Mouse (Mus musculus) limb, embryonic 12.5 days (tissue): ENCODE measurements around the gene Klhdc4. TPM values are rescaled to one million over a fixed set of nuclear protein-coding genes. Genes with fewer than 3 reads are reported as not detected.

Experiments used
- ATAC-seq: fragments of 200-750 bp; cut with Nextera tagmentation; 2 replicates; pipeline ENCODE4 v1.8.0; 2017; ENCODE audit warnings: low read depth, moderate TSS enrichment; ENCODE audit not compliant: insufficient number of reproducible peaks, insufficient read depth, low FRiP score, low TSS enrichment
- H3K27ac ChIP-seq: fragments of 300-500 bp; sonication (generic); 2 replicates; pipeline ENCODE4 v1.5.1; 2016; ENCODE audit warnings: mild to moderate bottlenecking, moderate library complexity
- H3K27me3 ChIP-seq: fragments of 300-500 bp; sonication (generic); 2 replicates; pipeline ENCODE4 v1.6.1; 2016; ENCODE audit warnings: mild to moderate bottlenecking, moderate library complexity
- H3K36me3 ChIP-seq: fragments of 300-500 bp; sonication (generic); 2 replicates; pipeline ENCODE4 v1.6.1; 2016; ENCODE audit warnings: mild to moderate bottlenecking, moderate library complexity
- H3K4me1 ChIP-seq: fragments of 300-500 bp; sonication (generic); replicated peaks from 2 replicates; pipeline ENCODE4 v1.6.1; 2016
- H3K4me2 ChIP-seq: fragments of 300-500 bp; sonication (generic); 2 replicates; pipeline ENCODE4 v1.6.1; 2016; ENCODE audit warnings: mild to moderate bottlenecking, moderate library complexity
- H3K4me3 ChIP-seq: fragments of 300-500 bp; sonication (generic); replicated peaks from 2 replicates; pipeline ENCODE4 v1.5.1; 2016; ENCODE audit warnings: mild to moderate bottlenecking
- H3K9ac ChIP-seq: fragments of 300-500 bp; sonication (generic); replicated peaks from 2 replicates; pipeline ENCODE4 v1.6.1; 2016; ENCODE audit warnings: mild to moderate bottlenecking, moderate library complexity
- H3K9me3 ChIP-seq: fragments of 300-500 bp; sonication (generic); 2 replicates; pipeline ENCODE4 v1.6.1; 2016; ENCODE audit warnings: mild to moderate bottlenecking, moderate library complexity
- WGBS: fragments of 180-500 bp; shearing (Covaris S2); methylation state at CpG from one replicate; pipeline ENCODE4 v1.1.7; 2016; 5-methylcytosine and 5-hydroxymethylcytosine counted together
- polyA plus RNA-seq: library from polyadenylated mRNA; unstranded; fragments of >200 nt; fragmentation: Nextera tagmentation; extraction: Ambion mirVana; gene quantifications from 2 replicates; pipeline ENCODE4 v1.2.1, GENCODE M21; 2016

Klhdc4 gene
- polyA plus RNA-seq, 1 experiment from 2014 or later = 49.9 TPM

DNA sequence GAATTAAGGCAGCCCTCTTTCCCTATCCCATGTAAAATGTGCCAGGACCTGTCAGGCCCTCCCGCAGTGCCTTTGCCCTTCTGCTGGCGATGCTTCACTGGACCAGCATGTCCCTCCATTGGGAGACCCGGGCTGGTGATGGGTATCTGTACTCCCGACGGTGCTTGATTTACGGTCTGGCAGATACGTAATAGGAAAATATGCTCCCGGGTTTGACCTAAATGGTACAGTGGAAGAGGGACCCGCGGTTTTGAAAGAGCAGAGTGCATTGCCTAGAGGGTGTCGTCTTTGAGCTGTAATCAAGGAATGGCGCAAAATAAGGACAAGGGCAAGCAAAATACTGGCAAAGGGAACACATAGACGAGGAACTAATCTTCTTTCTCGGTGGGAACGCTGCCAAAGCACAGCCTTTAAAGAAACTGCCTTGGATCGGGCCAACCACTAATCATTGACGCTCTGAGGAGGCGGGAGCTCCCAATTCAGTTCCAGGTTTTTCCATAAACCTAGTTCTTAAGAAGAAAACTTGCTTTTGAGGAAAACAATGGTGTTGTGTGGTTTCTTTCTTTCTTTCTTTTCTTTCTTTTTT is 501 bp upstream of the Klhdc4 start:
- Histone ChIP-seq H3K27ac (no peak overlapping the region), H3K4me3 (peak overlapping the region; percentile 86), H3K4me2 (peak overlapping the region; percentile 92), H3K36me3 (no peaks in the 10 kb centered on the region), H3K4me1 (peaks cover 12% of the 10 kb centered on the region), H3K9ac (peak overlapping the region; percentile 84; the same call in 1 of the 2 replicates), H3K9me3 (no peaks in the 10 kb centered on the region), H3K27me3 (peaks cover 5% of the 10 kb centered on the region)
- 21% methylated on average over 18 of the region's 18 CpGs for WGBS
- ATAC-seq = peak; percentile 47; the same call in 1 of the 2 replicates

- Histone ChIP-seq H3K4me2 (peak overlapping the region; percentile 92), H3K4me1 (peaks cover 12% of the 10 kb centered on the region), H3K9me3 (no peaks in the 10 kb centered on the region), H3K27me3 (peaks cover 5% of the 10 kb centered on the region), H3K27ac (no peak overlapping the region), H3K9ac (peak overlapping the region; percentile 84), H3K4me3 (peak overlapping the region; percentile 86), H3K36me3 (no peaks in the 10 kb centered on the region)
- ATAC-seq = no peak
- 31% methylated on average over 10 of the region's 10 CpGs for WGBS
Observed at GRCm38 (mm10) chr8:121828376-121829023, 869 bp downstream of the Klhdc4 start.

DNA sequence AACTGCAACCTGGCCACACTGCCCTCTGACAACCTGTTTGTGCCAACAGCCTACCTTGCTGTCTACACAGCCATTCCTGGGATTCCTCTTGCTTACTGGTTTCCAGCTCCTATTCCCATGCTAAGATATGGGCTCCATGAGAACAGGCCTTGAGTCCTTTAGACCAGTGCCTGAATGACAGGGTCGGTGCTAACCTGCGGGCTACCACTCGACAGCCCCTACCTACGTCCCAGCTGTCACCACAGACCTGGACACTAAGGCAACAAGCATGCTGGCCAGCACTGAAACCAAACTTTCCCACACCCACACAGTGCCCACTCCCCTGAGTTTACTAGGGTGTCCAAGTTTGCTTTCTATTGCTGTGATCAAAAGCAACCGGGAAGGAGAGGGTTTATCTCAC is 1.6 kb downstream of the Klhdc4 start:
- Histone ChIP-seq H3K4me3 (0 out of 2 replicates have a peak overlapping the region, but pooled peaks have one; percentile 86), H3K27ac (no peak overlapping the region), H3K9ac (no peak overlapping the region), H3K27me3 (peaks cover 5% of the 10 kb centered on the region), H3K4me2 (no peak overlapping the region), H3K4me1 (peaks cover 12% of the 10 kb centered on the region), H3K36me3 (no peaks in the 10 kb centered on the region), H3K9me3 (no peaks in the 10 kb centered on the region)
- WGBS = 89% methylated on average over 5 of the region's 5 CpGs
- no peak for ATAC-seq

DNA sequence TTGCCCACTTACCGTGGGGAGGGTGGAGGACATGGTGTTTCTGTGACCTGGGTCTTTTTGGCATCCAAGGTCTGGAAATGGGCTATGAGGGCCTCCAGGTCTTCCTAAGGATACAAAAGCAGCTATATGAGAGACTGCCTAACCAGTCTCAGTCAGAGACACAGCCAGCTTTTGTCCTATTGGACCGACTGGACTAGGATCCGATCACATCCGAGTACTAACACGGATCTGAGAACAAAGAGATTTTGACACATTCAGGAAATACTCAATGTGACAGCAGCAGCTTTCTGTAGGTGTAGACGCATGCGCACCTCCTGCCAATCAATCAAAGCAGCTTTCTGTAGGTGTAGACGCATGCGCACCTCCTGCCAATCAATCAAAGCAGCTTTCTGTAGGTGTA is 7.6 kb downstream of the Klhdc4 start:
- no peaks in the 10 kb centered on the region for H3K4me1 ChIP-seq
- no peak overlapping the region for H3K4me3 ChIP-seq
- WGBS = 94% methylated on average over 9 of the region's 9 CpGs
- H3K9me3 ChIP-seq = no peaks in the 10 kb centered on the region
- H3K4me2 ChIP-seq = no peak overlapping the region
- peaks cover 42% of the 10 kb centered on the region for H3K36me3 ChIP-seq
- no peak overlapping the region for H3K9ac ChIP-seq
- H3K27me3 ChIP-seq = no peaks in the 10 kb centered on the region
- no peak for ATAC-seq
- no peak overlapping the region for H3K27ac ChIP-seq

GRCm38 (mm10) chr8:121821320-121821719 is 8.0 kb downstream of the Klhdc4 start:
- Histone ChIP-seq H3K9ac (no peak overlapping the region), H3K4me1 (no peaks in the 10 kb centered on the region), H3K27me3 (no peaks in the 10 kb centered on the region), H3K4me3 (no peak overlapping the region), H3K9me3 (no peaks in the 10 kb centered on the region), H3K36me3 (peaks cover 46% of the 10 kb centered on the region), H3K27ac (no peak overlapping the region), H3K4me2 (no peak overlapping the region)
- WGBS = 90% methylated on average over 11 of the region's 11 CpGs
- no peak for ATAC-seq

- 94% methylated on average over 6 of the region's 6 CpGs for WGBS
Observed at GRCm38 (mm10) chr8:121820840-121821239, 8.5 kb downstream of the Klhdc4 start.

DNA sequence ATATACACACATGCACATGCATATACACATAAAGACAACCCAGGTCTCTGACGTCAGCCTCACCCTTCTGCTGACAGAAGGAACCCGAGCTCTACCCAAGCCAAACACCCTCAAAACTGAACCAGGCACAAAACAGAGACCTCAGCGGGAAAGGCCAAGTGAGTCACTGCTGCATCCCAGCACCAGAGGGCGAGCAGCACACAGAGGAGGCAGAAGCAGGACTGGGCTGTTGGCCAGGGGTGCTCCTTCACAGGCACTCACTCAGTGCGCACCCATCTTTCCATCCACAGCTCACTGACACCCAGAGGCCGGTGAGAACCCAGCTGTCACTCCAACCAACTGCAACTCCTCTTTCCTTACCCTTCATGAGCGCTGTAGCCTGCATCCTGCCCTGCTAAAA is 11.1 kb downstream of the Klhdc4 start:
- Histone ChIP-seq H3K4me2 (no peak overlapping the region), H3K9me3 (no peaks in the 10 kb centered on the region), H3K27me3 (no peaks in the 10 kb centered on the region), H3K4me3 (no peak overlapping the region), H3K36me3 (peaks cover 75% of the 10 kb centered on the region), H3K27ac (no peak overlapping the region), H3K9ac (no peak overlapping the region), H3K4me1 (no peaks in the 10 kb centered on the region)
- WGBS = 82% methylated on average over 7 of the region's 7 CpGs
- no peak for ATAC-seq

More at GRCm38 (mm10) chr8:121820840-121821239, 8.5 kb downstream of the Klhdc4 start:
- Histone ChIP-seq H3K4me2 (no peak overlapping the region), H3K27ac (no peak overlapping the region), H3K27me3 (no peaks in the 10 kb centered on the region), H3K4me1 (no peaks in the 10 kb centered on the region), H3K4me3 (no peak overlapping the region), H3K36me3 (peaks cover 50% of the 10 kb centered on the region), H3K9me3 (no peaks in the 10 kb centered on the region), H3K9ac (no peak overlapping the region)
- ATAC-seq = no peak

DNA sequence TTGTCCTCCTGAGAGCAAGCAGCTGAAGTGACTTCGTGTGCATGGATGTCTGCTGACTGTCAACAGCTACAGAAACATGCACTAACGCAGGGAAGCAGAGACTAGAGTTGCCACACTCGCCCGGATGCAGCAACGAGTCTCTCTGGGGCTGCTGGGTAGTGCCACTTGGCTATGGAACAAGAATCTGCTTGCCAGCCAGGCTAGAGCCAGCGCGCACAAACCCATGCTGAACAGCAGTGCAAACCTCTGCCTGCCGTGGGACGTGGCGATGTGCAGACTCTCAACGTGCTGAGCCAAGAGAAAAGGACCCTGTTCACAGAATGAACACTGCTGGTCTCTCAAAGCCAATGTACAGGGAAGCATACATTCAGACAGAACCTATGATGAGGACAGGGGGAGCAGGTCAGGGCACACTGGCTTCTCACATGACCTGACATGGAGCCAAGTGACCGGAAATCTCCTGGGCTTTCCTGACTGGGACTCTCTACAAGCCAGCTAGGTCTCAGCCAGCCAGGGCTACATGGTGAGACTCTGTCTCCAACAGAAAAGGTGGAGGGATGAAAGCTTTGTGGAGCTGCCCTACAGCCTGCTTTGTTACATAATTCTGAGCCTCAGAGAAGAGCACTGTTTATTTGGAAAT is 17.3 kb downstream of the Klhdc4 start:
- Histone ChIP-seq H3K36me3 (peaks cover 71% of the 10 kb centered on the region), H3K9ac (no peak overlapping the region), H3K4me2 (no peak overlapping the region), H3K27me3 (no peaks in the 10 kb centered on the region), H3K4me1 (0 out of 2 replicates have a peak, but pooled peaks cover 3% of the 10 kb centered on the region), H3K4me3 (no peak overlapping the region), H3K9me3 (no peaks in the 10 kb centered on the region), H3K27ac (no peak overlapping the region)
- no peak for ATAC-seq
- 93% methylated on average over 12 of the region's 12 CpGs for WGBS

DNA sequence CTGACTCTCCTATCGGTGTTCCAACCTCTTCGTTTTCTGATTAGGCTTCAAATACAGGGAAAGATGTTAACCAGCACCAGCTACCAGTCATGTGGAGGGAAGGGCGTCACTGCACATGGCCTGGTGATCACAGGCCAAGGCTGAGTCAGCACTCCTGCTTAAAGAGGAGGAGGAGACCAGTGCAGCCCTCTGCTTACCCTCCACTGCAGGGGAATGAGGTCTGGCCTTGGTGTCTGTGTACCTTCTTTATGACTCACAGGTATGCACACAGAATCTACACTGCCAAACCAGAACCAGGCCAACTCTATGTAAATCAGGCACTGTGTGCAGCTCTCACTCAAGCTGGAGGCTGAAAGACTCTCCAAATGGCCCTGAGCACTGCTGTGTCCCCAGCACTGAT is 17.9 kb downstream of the Klhdc4 start:
- no peak overlapping the region for H3K4me3 ChIP-seq
- H3K9ac ChIP-seq = no peak overlapping the region
- H3K9me3 ChIP-seq = no peaks in the 10 kb centered on the region
- H3K4me2 ChIP-seq = no peak overlapping the region
- 0 out of 2 replicates have a peak, but pooled peaks cover 3% of the 10 kb centered on the region for H3K4me1 ChIP-seq
- no peak overlapping the region for H3K27ac ChIP-seq
- H3K27me3 ChIP-seq = no peaks in the 10 kb centered on the region
- ATAC-seq = no peak
- peaks cover 70% of the 10 kb centered on the region for H3K36me3 ChIP-seq
- WGBS = 92% methylated on average over 3 of the region's 3 CpGs

DNA sequence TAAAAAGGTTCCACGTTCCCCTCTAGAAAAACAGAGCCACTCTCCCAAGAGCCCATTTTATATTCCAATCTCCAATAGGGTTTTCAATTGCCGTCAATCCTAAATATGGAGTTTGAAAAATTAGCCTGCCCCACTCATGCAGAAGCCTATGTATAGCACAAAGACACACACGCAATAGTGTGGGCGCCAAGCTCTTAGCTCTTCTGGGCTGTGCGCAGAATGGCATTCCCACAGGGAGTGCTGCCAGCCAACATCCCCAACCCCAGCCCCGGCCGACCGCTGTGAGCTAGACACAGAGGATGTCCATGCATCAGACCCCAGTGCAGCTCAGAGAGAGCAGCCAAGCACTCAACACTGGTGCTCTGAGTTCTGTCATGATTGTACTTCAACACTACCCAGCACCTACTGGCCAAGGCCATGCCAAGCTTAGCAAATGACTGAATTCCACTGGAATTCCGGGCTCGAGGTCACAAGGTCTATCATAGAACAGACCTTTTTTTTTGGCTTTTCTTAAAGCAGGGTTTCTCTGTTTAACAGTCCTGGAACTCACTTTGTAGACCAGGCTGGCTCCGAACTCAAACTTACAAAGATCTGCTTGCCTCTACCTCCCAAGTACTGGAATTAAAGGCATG is 19.7 kb downstream of the Klhdc4 start:
- Histone ChIP-seq H3K9ac (no peak overlapping the region), H3K4me2 (no peak overlapping the region), H3K27me3 (no peaks in the 10 kb centered on the region), H3K4me3 (no peak overlapping the region), H3K4me1 (0 out of 2 replicates have a peak, but pooled peaks cover 3% of the 10 kb centered on the region), H3K9me3 (no peaks in the 10 kb centered on the region), H3K27ac (no peak overlapping the region), H3K36me3 (peaks cover 71% of the 10 kb centered on the region)
- ATAC-seq = no peak
- 92% methylated on average over 11 of the region's 11 CpGs for WGBS

- no peak for ATAC-seq
- no peak overlapping the region for H3K27ac ChIP-seq
- H3K27me3 ChIP-seq = no peaks in the 10 kb centered on the region
- 0 out of 2 replicates have a peak, but pooled peaks cover 3% of the 10 kb centered on the region for H3K4me1 ChIP-seq
- no peak overlapping the region for H3K4me3 ChIP-seq
- H3K9ac ChIP-seq = no peak overlapping the region; the same call in 1 of the 2 replicates
- H3K4me2 ChIP-seq = no peak overlapping the region
- H3K9me3 ChIP-seq = no peaks in the 10 kb centered on the region
- WGBS = 72% methylated on average over 11 of the region's 11 CpGs
- peaks cover 71% of the 10 kb centered on the region for H3K36me3 ChIP-seq
Observed at GRCm38 (mm10) chr8:121808032-121808431, 21.3 kb downstream of the Klhdc4 start.
